Mouse (Mus musculus) gastrocnemius, postnatal 36 days (tissue): ENCODE results near the gene Zswim7. TPM values are rescaled to one million over a fixed set of nuclear protein-coding genes. Genes with fewer than 3 reads are reported as not detected.
A peak's percentile ranks its signal among the peaks of the same experiment; 100 is the strongest.
"Not testable (repeated sequence)": the region's sequence is repeated elsewhere in the genome, so short reads cannot be mapped to it uniquely, and the experiment has no call there.

ENCODE experiments used
- DNase-seq, 2 experiments: peaks; one replicate each; pipeline ENCODE4 v3.0.0; 2022
- intact Hi-C: fragments of 180-260 bp; cut with DNase I; formaldehyde crosslinking; loops from one replicate; pipeline ENCODE4 v1.15.1; 2025
- long read RNA-seq, 2 experiments: library from polyadenylated mRNA; stranded (forward); transcript quantifications; one replicate each; pipeline ENCODE4 v2.0.0; 2021
- total RNA-seq, 2 experiments: library from RNA; stranded (reverse); gene quantifications; 2 replicates each; pipeline ENCODE4 v1.2.3; 2021

Zswim7 gene
- total RNA-seq: 10 to 100 TPM; 30.6 to 32.8 TPM
- long read RNA-seq, experiment 1, transcript Zswim7-201 (5 exons, 732 nt): major isoform, 25 of 50 reads
- long read RNA-seq, experiment 1, partial matches to known transcripts: 2 of 50 reads
- long read RNA-seq, experiment 1, other reads (novel, unspliced or antisense): 23 of 50 reads
- long read RNA-seq, experiment 2, transcript Zswim7-201 (5 exons, 732 nt): major isoform, 15 of 58 reads
- long read RNA-seq, experiment 2, partial matches to known transcripts: 2 of 58 reads
- long read RNA-seq, experiment 2, other reads (novel, unspliced or antisense): 41 of 58 reads

- intact Hi-C loops: loop anchor here (1.0 to 2.0 kb wide), 2 partner anchors 154 to 232 kb away; no protein-coding TSS in a partner anchor
- peak; percentile 90 for DNase-seq
Observed at GRCm38 (mm10) chr11:62280675-62281600, at the start of gene Zswim7, which contains the start of gene Ttc19. Gene Zswim7, minus strand, starts transcription at chr11:62281375. Gene Ttc19, plus strand, starts transcription at chr11:62281473.

GRCm38 (mm10) chr11:62323659-62324058 lies 42.5 kb upstream of the Zswim7 start:
- intact Hi-C loops: no loop called here
- DNase-seq: no peak

- no peak for DNase-seq
- intact Hi-C loops: no loop called here
Observed at GRCm38 (mm10) chr11:62320097-62320496, 38.9 kb upstream of the Zswim7 start.

GRCm38 (mm10) chr11:62317746-62318145 lies 36.6 kb upstream of the Zswim7 start:
- intact Hi-C loops: no loop called here
- no peak for DNase-seq

GRCm38 (mm10) chr11:62314984-62315383 lies 33.8 kb upstream of the Zswim7 start:
- intact Hi-C loops: no loop called here

GRCm38 (mm10) chr11:62309296-62309695 lies 28.1 kb upstream of the Zswim7 start:
- no peak for DNase-seq
- intact Hi-C loops: no loop called here

More at GRCm38 (mm10) chr11:62314984-62315383, 33.8 kb upstream of the Zswim7 start:
- no peak for DNase-seq

GRCm38 (mm10) chr11:62305866-62306265 lies 24.7 kb upstream of the Zswim7 start:
- no peak for DNase-seq
- intact Hi-C loops: no loop called here

- intact Hi-C loops: no loop called here
- DNase-seq: no peak
Observed at GRCm38 (mm10) chr11:62298883-62299282, 17.7 kb upstream of the Zswim7 start.

- intact Hi-C loops: no loop called here
- DNase-seq: no peak
Observed at GRCm38 (mm10) chr11:62294121-62294520, 12.9 kb upstream of the Zswim7 start.

- intact Hi-C loops: no loop called here
Observed at GRCm38 (mm10) chr11:62287700-62288099, 6.5 kb upstream of the Zswim7 start.

GRCm38 (mm10) chr11:62285020-62285419 lies 3.8 kb upstream of the Zswim7 start:
- intact Hi-C loops: no loop called here
- no peak for DNase-seq

More at GRCm38 (mm10) chr11:62287700-62288099, 6.5 kb upstream of the Zswim7 start:
- DNase-seq: no peak

GRCm38 (mm10) chr11:62284020-62284419 lies 2.8 kb upstream of the Zswim7 start:
- intact Hi-C loops: not testable (repeated sequence)

GRCm38 (mm10) chr11:62281601-62281997 lies 424 bp upstream of the Zswim7 start:
- intact Hi-C loops: loop anchor here (1.0 to 2.0 kb wide), 2 partner anchors 154 to 233 kb away; no protein-coding TSS in a partner anchor
- DNase-seq: no peak

More at GRCm38 (mm10) chr11:62284020-62284419, 2.8 kb upstream of the Zswim7 start:
- not testable (repeated sequence) for DNase-seq

GRCm38 (mm10) chr11:62278027-62278426 lies 3.1 kb downstream of the Zswim7 start:
- peak; percentile 33 to 57 for DNase-seq
- intact Hi-C loops: no loop called here

- intact Hi-C loops: no loop called here
- DNase-seq: no peak
Observed at GRCm38 (mm10) chr11:62277086-62277485, 4.1 kb downstream of the Zswim7 start.

- intact Hi-C loops: no loop called here
Observed at GRCm38 (mm10) chr11:62270851-62271250, 10.3 kb downstream of the Zswim7 start.

GRCm38 (mm10) chr11:62269097-62269496 lies 12.1 kb downstream of the Zswim7 start:
- DNase-seq: no peak
- intact Hi-C loops: no loop called here

More at GRCm38 (mm10) chr11:62270851-62271250, 10.3 kb downstream of the Zswim7 start:
- no peak for DNase-seq

GRCm38 (mm10) chr11:62268381-62268780 lies 12.8 kb downstream of the Zswim7 start:
- intact Hi-C loops: no loop called here
- no peak for DNase-seq

- no peak for DNase-seq
- intact Hi-C loops: no loop called here
Observed at GRCm38 (mm10) chr11:62266466-62267214, 14.5 kb downstream of the Zswim7 start.

GRCm38 (mm10) chr11:62265642-62266041 lies 15.5 kb downstream of the Zswim7 start:
- no peak for DNase-seq
- intact Hi-C loops: no loop called here
